Mouse (Mus musculus) adrenal gland, postnatal 14 days (tissue): ENCODE results near the gene Usp50. TPM values are rescaled to one million over a fixed set of nuclear protein-coding genes. Genes with fewer than 3 reads are reported as not detected.

Experiments
- DNase-seq: peaks from one replicate; pipeline ENCODE4 v3.0.0; 2021; ENCODE audit warnings: mixed read lengths
- total RNA-seq: library from RNA; stranded (reverse); gene quantifications from 2 replicates; pipeline ENCODE4 v1.2.3, GENCODE M21; 2021

Usp50 gene
- total RNA-seq, 1 experiment from 2014 or later = not detected

DNA sequence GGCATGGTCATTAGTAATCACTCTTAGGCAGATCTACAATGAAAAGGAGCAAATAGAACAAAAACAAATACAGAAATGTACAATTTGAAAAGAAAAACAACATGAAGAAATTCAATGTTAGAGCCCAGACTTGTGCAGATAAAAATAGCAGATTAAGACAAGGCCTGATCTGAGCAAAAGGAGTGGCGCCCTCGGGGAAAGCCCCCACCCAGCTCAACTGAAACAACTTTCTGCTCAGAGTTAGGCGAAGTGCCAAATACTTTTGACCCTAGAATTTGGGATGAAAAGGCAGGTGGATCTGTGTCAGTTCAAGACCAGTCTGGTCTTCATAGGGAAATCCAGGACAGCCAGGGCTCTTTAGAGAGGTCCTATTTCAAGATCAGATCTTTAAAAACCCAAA, 117.3 kb downstream of the Usp50 start:
- DNase-seq = no peak

DNA sequence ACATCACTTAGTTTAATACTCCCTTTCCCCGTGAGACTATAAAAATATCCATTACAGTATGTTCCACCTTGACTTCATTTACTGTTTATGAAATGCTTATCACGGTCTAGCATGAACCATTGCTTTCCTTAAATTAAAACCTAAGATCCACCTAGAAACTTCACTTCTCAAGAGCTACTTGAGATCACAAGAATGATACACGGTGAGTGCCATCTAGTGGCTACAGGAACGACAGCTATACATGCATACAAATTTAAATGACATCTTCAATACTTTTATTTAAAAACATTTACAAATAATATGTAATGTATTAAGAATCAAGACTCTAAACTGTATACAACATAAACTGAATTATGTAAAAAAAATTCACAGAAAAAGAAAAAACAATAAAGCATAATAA, 119.8 kb downstream of the Usp50 start:
- peak; percentile 52 for DNase-seq

Other genes starting within 250 kb of the Usp50 start
- 68.8 and 158 TPM in 2 replicates for gene Slc27a2, start 231.1 kb downstream of the Usp50 start, total RNA-seq
- gene Hdc, start 164.2 kb downstream of the Usp50 start, total RNA-seq = 11.8 and 14.9 TPM in 2 replicates
- gene Gabpb1, start 107.1 kb downstream of the Usp50 start, total RNA-seq = 18.7 and 19.9 TPM in 2 replicates
- gene Usp8, start 76.1 kb downstream of the Usp50 start, total RNA-seq = 65.5 and 69.2 TPM in 2 replicates
- 48.7 and 51.9 TPM in 2 replicates for gene Trpm7, start 92.8 kb upstream of the Usp50 start, total RNA-seq
- gene Sppl2a, start 149.8 kb upstream of the Usp50 start, total RNA-seq = 59.1 and 64.9 TPM in 2 replicates
- gene Ap4e1, start 225.2 kb upstream of the Usp50 start, total RNA-seq = 10.5 TPM in 2 replicates